9 mouse cellular contexts compared by ENCODE assay signal in genomic region chr17:33755418-33756107, GRCm38 (mm10). TPM values are rescaled to one million over a fixed set of nuclear protein-coding genes. Genes with fewer than 3 reads are reported as not detected.
DNase-seq lines count a peak whose midpoint lies in the region; ATAC-seq lines count a peak whose summit lies in the region.
"Had no signal": no experiment of that assay in that cellular context is flagged by ENCODE, and none has a peak within 500 bp of the region (broad histone marks: within the 10 kb centered on the region; RNA-seq: fewer than 3 reads in every experiment).

No protein-coding gene starts in this region.

- peak; percentile 68 for DNase-seq in kidney, adult 11 months
- peak; percentile 74 for DNase-seq in adipocyte (ENCODE audit: low spot score)
- DNase-seq in brain, adult 2 months (ENCODE audit: low read depth, low spot score): peak; percentile 55
- no peak for DNase-seq in left cerebral cortex, postnatal 36 days (ENCODE audit: low spot score in 2 of 2)
- DNase-seq in right cerebral cortex, postnatal 4 days: no peak

- 73% methylated on average over 10 of the region's 10 CpGs for WGBS in kidney, embryonic 14.5 days
- 81% methylated on average over 10 of the region's 10 CpGs for WGBS in liver, embryonic 16.5 days (ENCODE audit: insufficient replicate concordance)

- H3K27ac ChIP-seq in kidney, embryonic 14.5 days (ENCODE audit: low read depth, low read length): no peak overlapping the region
- 0 out of 2 replicates have a peak overlapping the region, but pooled peaks have one; percentile 12 for H3K27ac ChIP-seq in liver, embryonic 16.5 days (ENCODE audit: low read length)

- H3K4me3 ChIP-seq in kidney, embryonic 14.5 days (ENCODE audit: low read length): no peak overlapping the region
- H3K4me3 ChIP-seq in liver, embryonic 16.5 days (ENCODE audit: low read depth, low read length): no peak overlapping the region

- H3K9me3 ChIP-seq in kidney, embryonic 14.5 days (ENCODE audit: control insufficient read depth, low read length): no peaks in the 10 kb centered on the region
- no peaks in the 10 kb centered on the region for H3K9me3 ChIP-seq in liver, embryonic 16.5 days (replicated peaks; ENCODE audit: control insufficient read depth, low read length)

- no peak overlapping the region for H3K4me2 ChIP-seq in kidney, embryonic 14.5 days (replicated peaks; ENCODE audit: low read depth, low read length)
- H3K4me2 ChIP-seq in liver, embryonic 16.5 days (ENCODE audit: low read depth, low read length): no peak overlapping the region
- H3K4me2 ChIP-seq: lung, embryonic 14.5 days had no signal

- intact Hi-C loops in left cerebral cortex, postnatal 36 days (cut with DNase I): loop anchor here (2.0 kb wide), 1 partner anchor 37 kb away; the partner anchor contains the start of gene March2

- H3K9ac ChIP-seq in kidney, embryonic 14.5 days (ENCODE audit: low read depth, low read length): no peak overlapping the region
- no peak overlapping the region for H3K9ac ChIP-seq in liver, embryonic 16.5 days (ENCODE audit: low read depth, low read length)
- H3K9ac ChIP-seq: lung, embryonic 14.5 days had no signal

- no peak for ATAC-seq in kidney, embryonic 14.5 days (ENCODE audit: low FRiP score, low TSS enrichment)
- ATAC-seq in liver, embryonic 16.5 days (ENCODE audit: low read depth): no peak
- no peak for ATAC-seq in activated CD4-positive, CD25-positive, alpha-beta regulatory T cell, adult 4 months

- no peaks in the 10 kb centered on the region for H3K27me3 ChIP-seq in kidney, embryonic 14.5 days (ENCODE audit: control insufficient read depth, insufficient read depth, low read length)
- no peaks in the 10 kb centered on the region for H3K27me3 ChIP-seq in liver, embryonic 16.5 days (ENCODE audit: control insufficient read depth, insufficient read depth, low read depth, low read length)

- peaks cover 28% of the 10 kb centered on the region; the same call in 1 of the 2 replicates for H3K4me1 ChIP-seq in kidney, embryonic 14.5 days (ENCODE audit: control insufficient read depth, insufficient read depth, low read length)
- peaks cover 41% of the 10 kb centered on the region for H3K4me1 ChIP-seq in liver, embryonic 16.5 days (ENCODE audit: control insufficient read depth, low read depth, low read length)

- peaks cover 16% of the 10 kb centered on the region; the same call in 1 of the 2 replicates for H3K36me3 ChIP-seq in kidney, embryonic 14.5 days (ENCODE audit: control insufficient read depth, insufficient read depth, low read length)
- H3K36me3 ChIP-seq in liver, embryonic 16.5 days (ENCODE audit: control insufficient read depth, insufficient read depth): peaks cover 3% of the 10 kb centered on the region; the same call in 1 of the 2 replicates

RNA-seq across cellular contexts. Expression of gene Rab11b, which starts 4.8 kb away (rescaled TPM):
- 217 and 269 TPM in 2 replicates for polyA plus RNA-seq in kidney, embryonic 14.5 days (2014; fragmentation: Nextera tagmentation; extraction: Ambion mirVana)
- 107 and 115 TPM in 2 replicates for polyA plus RNA-seq in liver, embryonic 16.5 days (2015; fragmentation: Nextera tagmentation; extraction: Ambion mirVana)
- 100 to 1,000 TPM; 328 to 372 TPM for total RNA-seq in left cerebral cortex, postnatal 36 days (2021)
- polyA plus RNA-seq in activated CD4-positive, CD25-positive, alpha-beta regulatory T cell, adult 4 months (2017; shearing (Covaris generic)): 100 to 1,000 TPM; 227 to 308 TPM

RNA-seq across cellular contexts. Expression of gene Angptl4, which starts 26.1 kb away (rescaled TPM):
- 18.4 and 19.4 TPM in 2 replicates for polyA plus RNA-seq in kidney, embryonic 14.5 days (2014; fragmentation: Nextera tagmentation; extraction: Ambion mirVana)
- polyA plus RNA-seq in liver, embryonic 16.5 days (2015; fragmentation: Nextera tagmentation; extraction: Ambion mirVana): 29.3 and 29.6 TPM in 2 replicates
- total RNA-seq in left cerebral cortex, postnatal 36 days (2021): 1 to 10 TPM; 3.3 to 4.8 TPM
- polyA plus RNA-seq in activated CD4-positive, CD25-positive, alpha-beta regulatory T cell, adult 4 months (2017; shearing (Covaris generic)): 1 to 10 TPM; 3.7 to 4.8 TPM

RNA-seq across cellular contexts. Expression of gene March2, which starts 37.1 kb away (rescaled TPM):
- polyA plus RNA-seq in kidney, embryonic 14.5 days (2014; fragmentation: Nextera tagmentation; extraction: Ambion mirVana): 31.2 and 46.1 TPM in 2 replicates
- 256 and 281 TPM in 2 replicates for polyA plus RNA-seq in liver, embryonic 16.5 days (2015; fragmentation: Nextera tagmentation; extraction: Ambion mirVana)
- 10 to 100 TPM; 90.2 to 97.0 TPM for total RNA-seq in left cerebral cortex, postnatal 36 days (2021)
- polyA plus RNA-seq in activated CD4-positive, CD25-positive, alpha-beta regulatory T cell, adult 4 months (2017; shearing (Covaris generic)): 10 to 100 TPM; 27.2 to 33.5 TPM

RNA-seq across cellular contexts. Expression of gene Kank3, which starts 54.8 kb away (rescaled TPM):
- 49.9 and 52.1 TPM in 2 replicates for polyA plus RNA-seq in kidney, embryonic 14.5 days (2014; fragmentation: Nextera tagmentation; extraction: Ambion mirVana)
- polyA plus RNA-seq in liver, embryonic 16.5 days (2015; fragmentation: Nextera tagmentation; extraction: Ambion mirVana): 10.0 and 13.7 TPM in 2 replicates
- total RNA-seq in left cerebral cortex, postnatal 36 days (2021): 10 to 100 TPM; 27.0 to 44.8 TPM
- polyA plus RNA-seq in activated CD4-positive, CD25-positive, alpha-beta regulatory T cell, adult 4 months (2017; shearing (Covaris generic)): 1 to 10 TPM; 1.9 to 3.3 TPM

Comparison
In these comparisons a context has a peak if more than half of its experiments do, and no peak if none do; other contexts are left out.
1. DNase-seq: peak in kidney, adult 11 months (single experiment), adipocyte (single experiment) and brain, adult 2 months (single experiment); none in left cerebral cortex, postnatal 36 days (0 of 2) and right cerebral cortex, postnatal 4 days (single experiment).